Comparison of ENCODE assay signal across 8 mouse cellular contexts in genomic region chrX:167497780-167498179, GRCm38 (mm10).
A peak's percentile ranks its signal among the peaks of the same experiment; 100 is the strongest.
DNase-seq lines count a peak whose midpoint lies in the region; ATAC-seq and TF ChIP-seq lines count a peak whose summit lies in the region.

No protein-coding gene starts in this region.

- DNase-seq in CD4-positive, CD25-positive, alpha-beta regulatory T cell, adult 2 months (ENCODE audit: low read depth, low spot score): peak; percentile 72
- DNase-seq in heart, postnatal 4 days: peak; percentile 55
- peak; percentile 31 for DNase-seq in large intestine, adult 2 months (ENCODE audit: low read depth, low spot score)
- peak; percentile 63 for DNase-seq in lung, postnatal 0 days (ENCODE audit: low spot score)
- peak; percentile 26 for DNase-seq in retina, adult 2 months (ENCODE audit: low read depth, low spot score)
- peak; percentile 12 for DNase-seq in urinary bladder, postnatal 25 days (ENCODE audit: low spot score)

- WGBS in large intestine, adult 2 months: 25% methylated on average over 11 of the region's 11 CpGs
- WGBS in lung, postnatal 0 days: 37% methylated on average over 11 of the region's 11 CpGs

- no peak overlapping the region for H3K4me2 ChIP-seq in lung, postnatal 0 days (replicated peaks; ENCODE audit: low read depth, low read length)

- no peak overlapping the region for H3K9ac ChIP-seq in lung, postnatal 0 days (replicated peaks; ENCODE audit: low read depth)

- no peaks in the 10 kb centered on the region for H3K4me1 ChIP-seq in lung, postnatal 0 days (ENCODE audit: insufficient read depth, low read depth, low read length)

- TF ChIP-seq CTCF in lung, postnatal 0 days (IDR thresholded peaks at IDR 0.05): peak; percentile 77

- H3K27me3 ChIP-seq in lung, postnatal 0 days (replicated peaks; ENCODE audit: insufficient read depth, low read length): no peaks in the 10 kb centered on the region

- TF ChIP-seq EP300 in lung, postnatal 0 days (IDR thresholded peaks at IDR 0.05): no peak

- no peaks in the 10 kb centered on the region for H3K36me3 ChIP-seq in lung, postnatal 0 days (ENCODE audit: insufficient read depth, low read length)

- no peaks in the 10 kb centered on the region for H3K9me3 ChIP-seq in lung, postnatal 0 days (ENCODE audit: low read length)

- no peak overlapping the region for H3K4me3 ChIP-seq in lung, postnatal 0 days (ENCODE audit: low read depth, low read length)

- ATAC-seq in activated CD4-positive, CD25-positive, alpha-beta regulatory T cell, adult 4 months: peak; percentile 32
- ATAC-seq in common myeloid progenitor, adult 5-6 weeks (replicated peaks; ENCODE audit: low read depth, poor library complexity, severe bottlenecking): peak; percentile 93
- ATAC-seq in lung, postnatal 0 days: no peak

- H3K27ac ChIP-seq in lung, postnatal 0 days (ENCODE audit: low read length): no peak overlapping the region

Comparison
In these comparisons a context has a peak if more than half of its experiments do, and no peak if none do; other contexts are left out.
1. DNase-seq: peak in every context shown above with its lines; median percentile 72 in CD4-positive, CD25-positive, alpha-beta regulatory T cell, adult 2 months; 63 in lung, postnatal 0 days; 55 in heart, postnatal 4 days; 31 in large intestine, adult 2 months; 26 in retina, adult 2 months; 12 in urinary bladder, postnatal 25 days.